Mouse (Mus musculus): ENCODE measurements at regions not wholly inside any gene's neighbourhood (a gene's known extent, or its start where the extent isn't known, plus 50 kb on each side); places are given as distances from the start of the nearest gene placed in this dataset.

GRCm38 (mm10) chr3:136471693-136472092 lies 145.8 kb upstream of the Bank1 start:
- TF ChIP-seq CTCF (IDR thresholded peaks at IDR 0.05): no peak
- Histone ChIP-seq H3K27ac (no peak overlapping the region), H3K4me3 (no peak overlapping the region)
- no peak for DNase-seq
- intact Hi-C loops (cut with DNase I): no loop called here

GRCm38 (mm10) chr3:136462747-136463146 lies 136.9 kb upstream of the Bank1 start:
- Histone ChIP-seq H3K4me3 (no peak overlapping the region), H3K27ac (no peak overlapping the region)
- intact Hi-C loops (cut with DNase I): no loop called here
- TF ChIP-seq CTCF (IDR thresholded peaks at IDR 0.05): no peak
- DNase-seq: no peak

DNA sequence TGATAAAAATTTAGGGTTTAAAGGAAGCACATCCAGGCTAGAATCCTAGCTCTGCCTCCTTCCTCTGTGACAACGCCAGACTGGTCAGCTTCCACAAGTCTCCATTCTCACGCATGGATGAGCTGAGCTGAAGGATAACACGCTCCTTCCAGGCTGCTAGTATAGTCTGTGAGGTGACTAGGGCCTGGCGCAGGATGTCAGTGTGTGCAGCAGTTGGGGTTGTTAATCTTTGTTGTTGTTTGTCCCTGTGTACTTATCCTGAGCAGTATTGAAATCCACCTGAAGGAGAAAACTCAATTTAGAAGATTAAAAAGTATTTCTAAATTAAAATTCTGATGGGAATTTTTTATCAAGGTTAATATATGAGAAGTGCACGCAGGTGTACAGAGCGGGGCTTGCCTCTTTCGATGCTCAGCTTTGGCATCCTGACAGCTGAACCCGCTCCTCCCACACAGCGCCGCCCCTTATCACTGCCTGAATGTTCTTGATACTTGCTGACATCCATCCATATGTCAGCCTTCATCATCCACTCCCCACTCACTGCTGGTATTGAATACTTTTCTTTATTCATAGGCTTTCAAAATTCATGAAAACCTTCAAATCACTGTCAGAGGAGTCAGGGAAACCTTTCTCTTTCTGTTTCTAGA lies 130.7 kb upstream of the Bank1 start:
- no peak for TF ChIP-seq CTCF (IDR thresholded peaks at IDR 0.05)
- Histone ChIP-seq H3K27ac (no peak overlapping the region), H3K4me3 (no peak overlapping the region)
- intact Hi-C loops (cut with DNase I): no loop called here
- DNase-seq: no peak

GRCm38 (mm10) chr3:136455651-136456470 lies 130.0 kb upstream of the Bank1 start:
- TF ChIP-seq CTCF (IDR thresholded peaks at IDR 0.05): no peak
- Histone ChIP-seq H3K4me3 (no peak overlapping the region), H3K27ac (no peak overlapping the region)
- intact Hi-C loops (cut with DNase I): no loop called here
- DNase-seq: no peak

- TF ChIP-seq CTCF (IDR thresholded peaks at IDR 0.05): no peak
- Histone ChIP-seq H3K27ac (no peak overlapping the region), H3K4me3 (no peak overlapping the region)
- DNase-seq: no peak
- intact Hi-C loops (cut with DNase I): no loop called here
Measured at GRCm38 (mm10) chr3:136454967-136455366, 129.1 kb upstream of the Bank1 start.

DNA sequence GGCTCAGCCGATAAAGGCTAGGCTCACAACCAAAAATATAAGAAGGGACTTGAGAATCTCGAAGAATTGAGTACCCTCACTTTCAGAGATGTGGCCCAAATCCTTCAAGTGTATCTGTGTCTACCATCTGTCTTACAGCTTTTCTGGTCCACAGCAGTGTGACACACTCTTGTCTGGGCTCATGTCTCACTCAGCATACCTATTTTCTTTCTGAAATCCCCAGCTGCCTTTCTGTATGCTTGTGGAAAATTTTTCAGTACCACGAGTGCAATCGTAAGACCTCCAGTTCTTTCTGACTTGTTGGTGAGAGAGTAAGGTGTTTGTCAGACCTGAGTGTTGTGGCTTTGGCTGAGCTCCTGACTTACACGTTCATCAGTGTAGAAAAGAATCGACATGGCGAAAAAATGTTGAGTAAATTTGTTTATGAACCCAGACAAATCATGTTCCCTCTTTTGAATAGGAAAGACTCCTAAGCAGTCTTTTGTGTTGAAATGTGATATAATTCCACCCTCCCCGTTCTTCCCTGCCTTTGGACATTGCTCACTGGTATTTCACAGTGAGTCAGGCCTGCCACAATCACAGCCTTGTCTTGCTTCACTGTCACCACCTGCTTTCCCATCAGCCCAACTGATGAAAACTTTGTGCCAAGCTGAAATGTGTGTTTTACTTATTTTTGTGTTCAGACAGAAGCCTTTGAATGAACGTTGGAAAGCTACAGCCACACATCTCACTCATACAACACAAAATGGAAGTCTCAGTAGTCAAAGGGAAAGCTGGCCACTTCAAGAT lies 125.3 kb upstream of the Bank1 start:
- Histone ChIP-seq H3K4me3 (no peak overlapping the region), H3K27ac (no peak overlapping the region)
- intact Hi-C loops (cut with DNase I): no loop called here
- TF ChIP-seq CTCF (IDR thresholded peaks at IDR 0.05): no peak
- DNase-seq: no peak

- intact Hi-C loops (cut with DNase I): no loop called here
- Histone ChIP-seq H3K4me3 (no peak overlapping the region), H3K27ac (no peak overlapping the region)
- no peak for TF ChIP-seq CTCF (IDR thresholded peaks at IDR 0.05)
- DNase-seq: no peak
Measured at GRCm38 (mm10) chr3:136450361-136450895, 124.6 kb upstream of the Bank1 start.

GRCm38 (mm10) chr3:136449364-136449763 lies 123.5 kb upstream of the Bank1 start:
- Histone ChIP-seq H3K4me3 (no peak overlapping the region), H3K27ac (no peak overlapping the region)
- no peak for DNase-seq
- intact Hi-C loops (cut with DNase I): no loop called here
- TF ChIP-seq CTCF (IDR thresholded peaks at IDR 0.05): no peak

DNA sequence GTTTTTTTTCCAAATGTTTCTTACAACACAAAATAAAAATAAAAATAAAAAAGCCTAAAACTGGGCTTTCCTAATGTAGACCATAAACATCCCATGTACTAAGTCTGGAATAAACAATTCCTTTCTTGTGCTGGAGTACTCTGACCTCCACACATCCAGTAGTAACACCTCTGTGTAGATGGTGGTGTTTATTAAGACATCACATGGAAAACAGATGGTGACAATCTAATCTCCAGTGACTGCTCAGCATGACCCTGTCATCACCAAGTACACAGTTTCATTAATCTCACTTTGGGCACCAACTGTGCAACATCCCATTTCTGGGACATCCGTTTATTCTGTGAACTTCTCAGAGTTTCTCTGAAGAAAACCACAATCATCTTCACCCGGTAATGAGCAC lies 118.7 kb upstream of the Bank1 start:
- H3K4me3 ChIP-seq: no peak overlapping the region
- TF ChIP-seq CTCF (IDR thresholded peaks at IDR 0.05): no peak
- H3K27ac ChIP-seq: no peak overlapping the region
- intact Hi-C loops (cut with DNase I): loop anchor here (5.0 kb wide), 1 partner anchor 1308 kb away; no protein-coding TSS in a partner anchor
- no peak for DNase-seq

GRCm38 (mm10) chr3:136442099-136442498 lies 116.2 kb upstream of the Bank1 start:
- intact Hi-C loops (cut with DNase I): loop anchor here (5.0 kb wide), 1 partner anchor 1310 kb away; no protein-coding TSS in a partner anchor
- peak; percentile 41 for TF ChIP-seq CTCF (IDR thresholded peaks at IDR 0.05)
- no peak for DNase-seq
- Histone ChIP-seq H3K4me3 (no peak overlapping the region), H3K27ac (no peak overlapping the region)

DNA sequence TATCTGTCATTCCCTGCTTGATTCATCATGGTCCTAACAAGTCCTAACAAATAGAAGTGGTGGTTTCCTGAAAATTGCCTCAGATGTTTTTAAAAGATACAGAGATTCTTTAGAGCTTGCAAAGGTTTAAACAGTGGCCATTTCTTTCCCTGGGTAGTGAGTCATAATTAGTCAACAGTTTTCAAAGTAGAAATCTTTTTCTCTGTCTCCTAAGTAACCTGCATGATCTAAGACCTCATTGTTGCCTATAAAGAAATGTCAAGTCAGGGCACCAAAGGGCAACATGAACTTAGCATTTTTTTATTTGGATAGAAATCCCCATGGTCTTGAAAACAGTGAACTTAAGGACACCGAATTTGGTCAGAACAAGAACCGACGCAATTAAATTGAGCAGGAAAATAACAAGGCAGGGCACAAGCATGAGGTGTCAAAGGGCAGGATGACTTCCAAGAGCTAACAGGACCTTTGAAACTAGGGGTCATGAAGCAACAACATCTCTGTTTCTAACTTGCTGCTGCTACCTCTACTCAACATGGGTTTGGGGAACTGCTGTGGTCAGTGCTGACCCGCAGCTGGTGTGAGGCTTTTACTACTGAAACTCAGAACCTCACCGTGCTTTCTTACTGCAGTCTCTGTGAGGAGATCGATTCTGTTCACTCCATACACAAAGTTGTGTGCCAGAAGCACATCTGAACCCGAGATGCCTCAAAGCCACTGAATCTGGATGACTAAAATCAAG lies 114.2 kb upstream of the Bank1 start:
- intact Hi-C loops (cut with DNase I): loop anchor here (5.0 kb wide), 1 partner anchor 1312 kb away; no protein-coding TSS in a partner anchor
- Histone ChIP-seq H3K27ac (no peak overlapping the region), H3K4me3 (no peak overlapping the region)
- TF ChIP-seq CTCF (IDR thresholded peaks at IDR 0.05): no peak
- DNase-seq: no peak

DNA sequence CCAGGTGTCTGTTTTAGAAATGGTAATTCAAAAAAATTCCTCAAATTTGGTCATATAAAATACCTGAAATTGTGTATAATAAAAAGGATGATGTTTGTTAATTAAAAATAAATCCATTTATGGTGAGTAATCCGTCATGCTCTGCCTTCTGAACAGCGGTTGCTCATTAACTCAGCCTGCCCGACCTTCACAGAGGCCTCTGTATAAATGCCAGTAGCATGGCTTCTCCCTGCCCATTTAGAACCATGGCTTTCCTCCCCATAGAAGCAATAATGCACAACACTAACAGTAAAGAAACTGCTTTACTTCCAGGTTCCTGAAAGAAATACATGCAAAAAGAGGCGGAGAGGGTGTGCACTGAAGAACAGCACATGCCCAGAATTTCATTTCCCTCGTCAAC lies 113.5 kb upstream of the Bank1 start:
- no peak for TF ChIP-seq CTCF (IDR thresholded peaks at IDR 0.05)

More for the DNA sequence above, 113.5 kb upstream of the Bank1 start:
- Histone ChIP-seq H3K27ac (no peak overlapping the region), H3K4me3 (no peak overlapping the region)
- DNase-seq: no peak
- intact Hi-C loops (cut with DNase I): no loop called here
